ENCODE assay signal across 8 mouse cellular contexts in the genomic region with DNA sequence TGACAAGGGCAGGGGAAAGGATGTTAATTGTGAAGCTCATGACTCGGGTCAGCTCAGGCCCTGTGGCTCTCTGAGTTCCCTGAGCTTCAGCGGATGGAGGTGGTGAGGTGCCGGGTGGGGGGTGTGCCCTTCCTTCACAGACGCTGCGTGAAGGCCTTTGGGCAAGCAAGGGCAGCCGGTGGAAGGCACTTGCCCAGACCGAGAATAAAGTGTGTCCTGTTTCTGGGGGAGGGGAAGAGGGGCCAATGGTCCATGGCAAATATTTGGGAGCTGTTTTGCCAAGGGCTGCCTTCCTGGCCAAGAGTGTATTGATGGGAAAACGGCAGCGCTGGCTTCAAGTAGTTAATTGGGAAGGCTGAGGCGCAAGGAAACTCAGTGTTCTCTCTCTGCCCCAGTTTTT. TPM values are rescaled to one million over a fixed set of nuclear protein-coding genes. Genes with fewer than 3 reads are reported as not detected.
DNase-seq lines count a peak whose midpoint lies in the region; ATAC-seq lines count a peak whose summit lies in the region.

No protein-coding gene starts in this region.

- H3K9me3 ChIP-seq in heart, embryonic 10.5 days, result 0 out of 2 replicates have a peak, but pooled peaks cover 3% of the 10 kb centered on the region
- no peaks in the 10 kb centered on the region for H3K9me3 ChIP-seq in limb, embryonic 15.5 days
- 0 out of 2 replicates have a peak, but pooled peaks cover 4% of the 10 kb centered on the region for H3K9me3 ChIP-seq in liver, embryonic 11.5 days (ENCODE audit: control insufficient read depth, low read length)

- no peak overlapping the region for H3K27ac ChIP-seq in heart, embryonic 10.5 days
- peak overlapping the region; percentile 79; the same call in 1 of the 2 replicates for H3K27ac ChIP-seq in limb, embryonic 15.5 days
- no peak overlapping the region for H3K27ac ChIP-seq in liver, embryonic 11.5 days (ENCODE audit: low read depth, low read length)

- no peaks in the 10 kb centered on the region for H3K36me3 ChIP-seq in heart, embryonic 10.5 days
- 0 out of 2 replicates have a peak, but pooled peaks cover 5% of the 10 kb centered on the region for H3K36me3 ChIP-seq in limb, embryonic 15.5 days
- no peaks in the 10 kb centered on the region for H3K36me3 ChIP-seq in liver, embryonic 11.5 days (ENCODE audit: control insufficient read depth, insufficient read depth, low read length)

- peak overlapping the region; percentile 78 for H3K9ac ChIP-seq in limb, embryonic 15.5 days
- no peak overlapping the region for H3K9ac ChIP-seq in liver, embryonic 11.5 days (ENCODE audit: low read depth, low read length)

- H3K27me3 ChIP-seq in heart, embryonic 10.5 days (ENCODE audit: insufficient read depth, poor library complexity, severe bottlenecking), result peaks cover 100% of the 10 kb centered on the region
- peaks cover 44% of the 10 kb centered on the region for H3K27me3 ChIP-seq in limb, embryonic 15.5 days
- H3K27me3 ChIP-seq in liver, embryonic 11.5 days (replicated peaks; ENCODE audit: control insufficient read depth, insufficient read depth, low read length), result peaks cover 71% of the 10 kb centered on the region

- ATAC-seq in limb, embryonic 15.5 days (ENCODE audit: insufficient number of reproducible peaks, low FRiP score, low TSS enrichment, low read depth), result no peak
- ATAC-seq in liver, embryonic 11.5 days (replicated peaks; ENCODE audit: low FRiP score), result no peak

- no peak for DNase-seq in heart, embryonic 10.5 days (ENCODE audit: low spot score)
- DNase-seq in heart, postnatal 36 days, result no peak
- peak; percentile 14 to 17 for DNase-seq in cerebellum, postnatal 25 days
- DNase-seq in frontal cortex, postnatal 10 days (ENCODE audit: low spot score in 2 of 2), result peak; percentile 30 to 34
- no peak for DNase-seq in liver, embryonic 11.5 days (ENCODE audit: low spot score)
- no peak for DNase-seq in urinary bladder, postnatal 4 days (ENCODE audit: low spot score in 2 of 2)
- no peak for DNase-seq in gastrocnemius, adult 8-10 months (ENCODE audit: low spot score in 2 of 2)

- WGBS in heart, embryonic 10.5 days, result 6% methylated on average over 10 of the region's 10 CpGs
- 10% methylated on average over 10 of the region's 10 CpGs for WGBS in limb, embryonic 15.5 days
- 4% methylated on average over 10 of the region's 10 CpGs for WGBS in liver, embryonic 11.5 days

- peaks cover 21% of the 10 kb centered on the region for H3K4me1 ChIP-seq in heart, embryonic 10.5 days
- H3K4me1 ChIP-seq in limb, embryonic 15.5 days, result peaks cover 41% of the 10 kb centered on the region
- no peaks in the 10 kb centered on the region for H3K4me1 ChIP-seq in liver, embryonic 11.5 days (replicated peaks; ENCODE audit: control insufficient read depth, insufficient read depth, low read length)

- intact Hi-C loops in heart, postnatal 36 days (cut with DNase I), result no loop called here

- 0 out of 2 replicates have a peak overlapping the region, but pooled peaks have one; percentile 71 for H3K4me3 ChIP-seq in heart, embryonic 10.5 days
- H3K4me3 ChIP-seq in limb, embryonic 15.5 days, result peak overlapping the region; percentile 60
- H3K4me3 ChIP-seq in liver, embryonic 11.5 days (ENCODE audit: low read depth, low read length), result no peak overlapping the region

- peak overlapping the region; percentile 86 for H3K4me2 ChIP-seq in limb, embryonic 15.5 days
- H3K4me2 ChIP-seq in liver, embryonic 11.5 days, result no peak overlapping the region

RNA-seq across cellular contexts. Expression of a gene that starts 1.4 kb away (rescaled TPM):
- polyA plus RNA-seq in heart, embryonic 10.5 days (2016; fragmentation: Nextera tagmentation; extraction: Ambion mirVana), result 1.6 and 8.6 TPM in 2 replicates
- 1 to 10 TPM; 3.1 to 5.9 TPM for total RNA-seq in heart, postnatal 36 days (2021)
- polyA plus RNA-seq in limb, embryonic 15.5 days (2015; fragmentation: Nextera tagmentation; extraction: Ambion mirVana), result 624 and 644 TPM in 2 replicates
- 3.0 and 5.9 TPM in 2 replicates for polyA plus RNA-seq in liver, embryonic 11.5 days (2014; fragmentation: Nextera tagmentation; extraction: Ambion mirVana)
- 10 to 100 TPM; 21.4 to 40.0 (median 28.6) TPM for total RNA-seq in gastrocnemius, adult 8-10 months (2022)

RNA-seq across cellular contexts. Expression of a gene that starts 42.9 kb away (rescaled TPM):
- 0.09 and 0.20 TPM in 2 replicates for polyA plus RNA-seq in heart, embryonic 10.5 days (2016; fragmentation: Nextera tagmentation; extraction: Ambion mirVana)
- total RNA-seq in heart, postnatal 36 days (2021), result not detected
- not detected in 2 replicates for polyA plus RNA-seq in limb, embryonic 15.5 days (2015; fragmentation: Nextera tagmentation; extraction: Ambion mirVana)
- not detected in 2 replicates for polyA plus RNA-seq in liver, embryonic 11.5 days (2014; fragmentation: Nextera tagmentation; extraction: Ambion mirVana)
- not detected for total RNA-seq in gastrocnemius, adult 8-10 months (2022)

Comparison
In these comparisons a context has a peak if more than half of its experiments do, and no peak if none do; other contexts are left out.
1. DNase-seq: peak in cerebellum, postnatal 25 days (2 of 2) and frontal cortex, postnatal 10 days (2 of 2); none in heart, embryonic 10.5 days (single experiment), heart, postnatal 36 days (0 of 2), liver, embryonic 11.5 days (single experiment), urinary bladder, postnatal 4 days (0 of 2) and gastrocnemius, adult 8-10 months (0 of 2).
2. RNA of a gene that starts 1.4 kb away (polyA plus RNA-seq): 624 to 644 TPM in limb, embryonic 15.5 days; 1.6 to 8.6 TPM in heart, embryonic 10.5 days and 3.0 to 5.9 TPM in liver, embryonic 11.5 days; every median in the first group is over 10 times any median in the second.